Mouse (Mus musculus) CH12.LX (cell line): Measurements from ENCODE around the gene Bloc1s1.

Experiments used
- BHLHE40 ChIP-seq: IDR thresholded peaks from 2 replicates; pipeline ENCODE4 v1.6.1; 2011; ENCODE audit warnings: mild to moderate bottlenecking, low read depth, low read length, improper control_type of control experiment
- CTCF ChIP-seq, 2 experiments: IDR thresholded peaks in 1 of 2; conservative IDR thresholded peaks in 1 of 2; 2 replicates each; pipeline ENCODE4 v1.5.1; 2011 to 2012; ENCODE audit warnings: low read depth in 2 of 2, low read length in 2 of 2, improper control_type of control experiment in 1 of 2, inconsistent platforms in 1 of 2, mild to moderate bottlenecking in 1 of 2, moderate library complexity in 1 of 2
- ETS1 ChIP-seq: conservative IDR thresholded peaks from 2 replicates; pipeline ENCODE4 v1.6.1; 2012; ENCODE audit warnings: low read depth, mild to moderate bottlenecking, inconsistent platforms, low read length, improper control_type of control experiment, moderate library complexity
- MXI1 ChIP-seq: IDR thresholded peaks from 2 replicates; pipeline ENCODE4 v1.6.1; 2011; ENCODE audit warnings: mild to moderate bottlenecking, low read depth, low read length, improper control_type of control experiment
- POLR2A ChIP-seq: IDR thresholded peaks from 2 replicates; pipeline ENCODE4 v1.6.1; 2011; ENCODE audit warnings: low read depth, mild to moderate bottlenecking, improper control_type of control experiment, low read length
- UBTF ChIP-seq: IDR thresholded peaks from 2 replicates; pipeline ENCODE4 v1.6.1; 2012; ENCODE audit warnings: low read depth, mild to moderate bottlenecking, inconsistent platforms, low read length, improper control_type of control experiment, moderate library complexity
- USF1 ChIP-seq: IDR thresholded peaks from 2 replicates; pipeline ENCODE4 v1.6.1; 2014; ENCODE audit warnings: low read depth, mild to moderate bottlenecking, inconsistent platforms, low read length, improper control_type of control experiment
- ZNF384 ChIP-seq: IDR thresholded peaks from 2 replicates; pipeline ENCODE4 v1.6.1; 2012; ENCODE audit warnings: low read depth, low read length, improper control_type of control experiment, inconsistent platforms

- TF ChIP-seq MXI1 (no peak), ETS1 (no peak), CTCF (conservative IDR thresholded peaks at IDR 0.05 in 1 of 2, IDR thresholded peaks at IDR 0.05 in 1 of 2; ENCODE audit: low read depth in 2 of 2, low read length in 2 of 2) (no peak), USF1 (no peak), POLR2A (no peak), UBTF (no peak), ZNF384 (no peak), BHLHE40 (no peak)
These were observed at the start of gene Bloc1s1 for GRCm38 (mm10) chr10:128923935-128924334.
